Mouse (Mus musculus) forebrain, postnatal 0 days (tissue): ENCODE measurements at regions not wholly inside any gene's neighbourhood (a gene's known extent, or its start where the extent isn't known, plus 50 kb on each side); places are given as distances from the start of the nearest gene placed in this dataset.

Experiments used
- ATAC-seq: fragments of 200-750 bp; cut with Nextera tagmentation; 2 replicates; pipeline ENCODE4 v1.8.0; 2017; ENCODE audit warnings: mild to moderate bottlenecking, moderate library complexity
- DNase-seq: peaks from one replicate; pipeline ENCODE4 v3.0.0-alpha.2; 2015
- H3K27ac ChIP-seq: fragments of 300-500 bp; sonication (generic); 2 replicates; pipeline ENCODE4 v1.5.1; 2014; ENCODE audit warnings: low read depth, mild to moderate bottlenecking, antibody characterized with exemption, low read length, moderate library complexity, mixed read lengths
- H3K27me3 ChIP-seq: fragments of 300-500 bp; sonication (generic); 2 replicates; pipeline ENCODE4 v1.6.1; 2014; ENCODE audit warnings: mild to moderate bottlenecking, low read length, mixed read lengths; ENCODE audit not compliant: insufficient read depth
- H3K36me3 ChIP-seq: fragments of 300-500 bp; sonication (generic); 2 replicates; pipeline ENCODE4 v1.6.1; 2014; ENCODE audit warnings: mild to moderate bottlenecking, moderate library complexity; ENCODE audit not compliant: insufficient read depth
- H3K4me1 ChIP-seq: fragments of 300-500 bp; sonication (generic); 2 replicates; pipeline ENCODE4 v1.6.1; 2014; ENCODE audit warnings: antibody characterized with exemption; ENCODE audit not compliant: insufficient read depth
- H3K4me2 ChIP-seq: fragments of 300-500 bp; sonication (generic); 2 replicates; pipeline ENCODE4 v1.6.1; 2014; ENCODE audit warnings: low read depth, mild to moderate bottlenecking, moderate library complexity
- H3K4me3 ChIP-seq: fragments of 300-500 bp; sonication (generic); 2 replicates; pipeline ENCODE4 v1.5.1; 2014; ENCODE audit warnings: low read depth, low read length, mixed read lengths
- H3K9ac ChIP-seq: fragments of 300-500 bp; sonication (generic); 2 replicates; pipeline ENCODE4 v1.6.1; 2014; ENCODE audit warnings: mild to moderate bottlenecking
- H3K9me3 ChIP-seq: fragments of 300-500 bp; sonication (generic); 2 replicates; pipeline ENCODE4 v1.6.1; 2016; ENCODE audit warnings: low read length
- CTCF ChIP-seq: sonication (generic); IDR thresholded peaks from 2 replicates; pipeline ENCODE4 v1.5.1; 2016; ENCODE audit warnings: antibody characterized with exemption, control low read depth, low read depth
- WGBS: fragments of 180-500 bp; shearing (Covaris S2); extraction: QIAGEN DNeasy Blood & Tissue Kit; methylation state at CpG from one replicate; pipeline ENCODE4 v1.1.7; 2014; 5-methylcytosine and 5-hydroxymethylcytosine counted together

- TF ChIP-seq CTCF, result no peak
- Histone ChIP-seq H3K27ac (no peak overlapping the region), H3K4me1 (0 out of 2 replicates have a peak, but pooled peaks cover 4% of the 10 kb centered on the region), H3K4me3 (no peak overlapping the region), H3K4me2 (no peak overlapping the region), H3K27me3 (no peaks in the 10 kb centered on the region; the same call in 1 of the 2 replicates), H3K36me3 (no peaks in the 10 kb centered on the region), H3K9ac (no peak overlapping the region), H3K9me3 (no peaks in the 10 kb centered on the region)
- no peak for DNase-seq
- no peak for ATAC-seq
- WGBS, result 66% methylated on average over 4 of the region's 4 CpGs
These were observed 429.1 kb downstream of the Adgrl2 start for GRCm38 (mm10) chr3:148561211-148561610.

DNA sequence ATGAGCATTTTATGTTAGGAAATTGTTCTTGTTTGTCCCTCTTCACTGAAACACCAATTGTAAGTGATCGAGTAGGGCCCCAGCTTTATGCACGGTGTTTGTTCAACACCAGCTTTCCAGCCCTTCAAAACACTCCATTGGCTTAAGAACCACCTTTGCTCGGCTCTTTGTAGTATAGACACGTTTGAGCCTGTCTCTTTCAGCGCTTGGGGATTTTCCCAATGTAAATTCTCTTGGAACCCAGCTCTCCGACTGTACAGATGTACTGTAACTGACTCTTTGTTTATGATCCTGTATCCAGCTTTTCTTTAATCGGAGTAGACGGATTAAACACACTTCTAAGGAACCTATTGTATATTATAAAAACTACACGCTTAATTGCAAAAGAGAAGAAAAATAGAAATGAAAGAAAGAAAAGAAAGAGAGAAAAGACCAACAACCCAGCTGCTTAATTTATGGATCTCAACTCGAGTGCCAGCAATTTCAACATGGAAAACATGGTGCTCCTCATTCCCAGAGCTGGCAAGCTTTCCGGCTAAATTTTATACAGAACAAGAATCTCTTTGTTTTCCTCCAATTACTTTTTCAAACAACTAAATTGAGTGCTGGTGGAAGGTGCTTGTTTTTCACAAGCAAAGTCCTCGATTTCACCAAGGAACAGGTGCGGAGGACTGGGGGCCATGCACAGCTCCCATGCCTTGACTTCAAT, 430.4 kb downstream of the Adgrl2 start:
- no peak for TF ChIP-seq CTCF
- no peak overlapping the region for H3K4me3 ChIP-seq
- H3K27ac ChIP-seq, result no peak overlapping the region
- peak; percentile 66 for ATAC-seq
- no peaks in the 10 kb centered on the region for H3K36me3 ChIP-seq
- WGBS, result 21% methylated on average over 13 of the region's 13 CpGs
- DNase-seq, result peak; percentile 79
- no peaks in the 10 kb centered on the region; the same call in 1 of the 2 replicates for H3K27me3 ChIP-seq
- no peak overlapping the region for H3K9ac ChIP-seq
- 0 out of 2 replicates have a peak overlapping the region, but pooled peaks have one; percentile 2 for H3K4me2 ChIP-seq
- H3K9me3 ChIP-seq, result no peaks in the 10 kb centered on the region
- 0 out of 2 replicates have a peak, but pooled peaks cover 4% of the 10 kb centered on the region for H3K4me1 ChIP-seq

DNA sequence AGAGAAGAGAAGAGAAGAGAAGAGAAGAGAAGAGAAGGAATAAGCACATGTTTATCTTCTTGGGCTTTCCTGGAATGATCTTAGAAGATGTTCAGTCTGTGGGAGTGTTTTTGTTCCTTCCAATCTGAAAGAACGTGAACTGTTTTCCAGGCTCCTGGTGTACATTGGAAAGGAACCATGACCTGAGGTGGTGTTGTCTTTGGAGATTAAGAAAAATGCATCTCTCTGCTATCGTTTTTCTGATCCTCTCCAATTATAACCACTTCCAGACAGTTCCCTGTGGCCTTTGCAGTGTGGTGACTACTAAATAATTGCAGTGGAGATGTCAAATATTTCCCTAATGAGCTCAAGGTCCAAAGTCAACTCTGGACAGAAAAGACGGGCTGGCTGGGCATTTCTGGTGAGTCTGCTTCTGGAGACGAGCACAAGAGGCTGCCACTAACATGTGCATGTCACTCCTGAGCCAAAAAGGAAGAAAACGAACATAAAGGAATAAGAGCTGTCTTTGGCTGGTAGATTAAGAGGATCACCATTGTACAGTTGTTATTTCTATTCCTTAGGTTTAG, 431.7 kb downstream of the Adgrl2 start:
- TF ChIP-seq CTCF, result no peak
- no peak overlapping the region for H3K4me3 ChIP-seq

GRCm38 (mm10) chr3:148555324-148555723, 435.0 kb downstream of the Adgrl2 start:
- ATAC-seq, result no peak

More for the DNA sequence above, 431.7 kb downstream of the Adgrl2 start:
- no peaks in the 10 kb centered on the region for H3K36me3 ChIP-seq
- WGBS, result 55% methylated on average over 5 of the region's 5 CpGs
- no peak overlapping the region for H3K9ac ChIP-seq
- no peaks in the 10 kb centered on the region for H3K9me3 ChIP-seq
- H3K4me1 ChIP-seq, result 0 out of 2 replicates have a peak, but pooled peaks cover 4% of the 10 kb centered on the region
- H3K4me2 ChIP-seq, result no peak overlapping the region
- H3K27ac ChIP-seq, result no peak overlapping the region
- DNase-seq (no peak), ATAC-seq (no peak)
- no peaks in the 10 kb centered on the region; the same call in 1 of the 2 replicates for H3K27me3 ChIP-seq

DNA sequence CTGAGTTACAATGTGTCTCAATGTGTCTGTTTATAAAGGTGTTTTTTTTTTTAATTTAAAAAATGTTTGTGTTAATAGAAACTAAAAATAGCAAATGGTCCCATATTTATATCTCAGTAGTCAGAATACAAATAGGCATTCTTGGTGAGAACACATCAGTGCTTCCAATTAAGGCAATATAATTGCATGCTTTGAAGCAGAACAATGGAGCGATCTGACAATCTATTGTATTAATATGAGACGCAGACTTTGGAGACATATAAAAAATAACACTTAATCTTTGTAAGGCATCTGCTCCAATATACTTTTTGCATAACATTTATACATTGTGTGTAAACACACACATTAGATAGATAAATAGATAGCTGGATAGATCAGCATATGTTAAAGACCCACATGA, 439.6 kb downstream of the Adgrl2 start:
- Histone ChIP-seq H3K4me1 (no peaks in the 10 kb centered on the region), H3K27me3 (no peaks in the 10 kb centered on the region), H3K4me2 (no peak overlapping the region), H3K27ac (no peak overlapping the region), H3K9ac (no peak overlapping the region), H3K4me3 (no peak overlapping the region), H3K36me3 (no peaks in the 10 kb centered on the region), H3K9me3 (no peaks in the 10 kb centered on the region)
- no peak for DNase-seq
- ATAC-seq, result no peak
- WGBS, result 76% methylated on average over 2 of the region's 2 CpGs
- TF ChIP-seq CTCF, result no peak

More at GRCm38 (mm10) chr3:148555324-148555723, 435.0 kb downstream of the Adgrl2 start:
- DNase-seq, result no peak
- Histone ChIP-seq H3K9me3 (no peaks in the 10 kb centered on the region), H3K36me3 (no peaks in the 10 kb centered on the region), H3K4me3 (no peak overlapping the region), H3K27me3 (no peaks in the 10 kb centered on the region), H3K27ac (no peak overlapping the region), H3K4me2 (no peak overlapping the region), H3K9ac (no peak overlapping the region), H3K4me1 (0 out of 2 replicates have a peak, but pooled peaks cover 4% of the 10 kb centered on the region)
- 88% methylated on average over 8 of the region's 8 CpGs for WGBS
- no peak for TF ChIP-seq CTCF

DNA sequence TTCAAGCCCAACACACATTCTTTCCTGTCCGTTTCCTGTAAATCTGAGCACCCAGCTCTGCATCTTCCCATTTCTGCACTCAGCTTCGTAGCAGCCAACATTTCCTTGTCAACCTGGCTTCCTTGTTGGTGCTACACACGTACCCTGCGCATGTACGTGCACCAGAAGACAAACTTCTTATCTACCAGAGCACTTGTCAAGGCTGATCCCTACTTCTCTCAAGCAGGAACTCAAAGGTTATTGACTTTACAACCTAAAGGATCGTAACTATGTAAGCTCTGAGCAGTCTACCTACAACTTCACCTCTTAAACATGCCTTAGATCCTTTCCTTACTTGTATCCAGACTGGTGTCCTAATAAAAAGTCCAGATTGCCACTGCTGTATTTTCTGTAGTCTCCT, 445.4 kb downstream of the Adgrl2 start:
- Histone ChIP-seq H3K9me3 (no peaks in the 10 kb centered on the region), H3K36me3 (no peaks in the 10 kb centered on the region), H3K9ac (no peak overlapping the region), H3K27me3 (no peaks in the 10 kb centered on the region), H3K4me1 (no peaks in the 10 kb centered on the region), H3K4me3 (no peak overlapping the region), H3K27ac (no peak overlapping the region), H3K4me2 (no peak overlapping the region)
- 95% methylated on average over 6 of the region's 6 CpGs for WGBS
- no peak for TF ChIP-seq CTCF
- ATAC-seq (no peak), DNase-seq (no peak)

GRCm38 (mm10) chr3:148542217-148542616, 448.1 kb downstream of the Adgrl2 start:
- H3K4me1 ChIP-seq, result no peaks in the 10 kb centered on the region
- no peak for DNase-seq
- no peak overlapping the region for H3K4me2 ChIP-seq
- no peak overlapping the region for H3K27ac ChIP-seq
- H3K4me3 ChIP-seq, result no peak overlapping the region
- H3K9ac ChIP-seq, result no peak overlapping the region
- no peaks in the 10 kb centered on the region for H3K9me3 ChIP-seq
- no peak for TF ChIP-seq CTCF
- H3K36me3 ChIP-seq, result no peaks in the 10 kb centered on the region
- no peaks in the 10 kb centered on the region for H3K27me3 ChIP-seq
- no peak for ATAC-seq
- WGBS, result 84% methylated on average over 5 of the region's 5 CpGs
